Mouse (Mus musculus) liver, embryonic 14.5 days (tissue): ENCODE data around the gene Mettl15.

Experiments
- CTCF ChIP-seq: IDR thresholded peaks from 2 replicates; pipeline ENCODE4 v1.5.1; 2016; ENCODE audit warnings: antibody characterized with exemption, low read depth, control low read depth
- EP300 ChIP-seq: IDR thresholded peaks from 2 replicates; pipeline ENCODE4 v1.6.1; 2016; ENCODE audit warnings: antibody characterized with exemption, low read depth

- TF ChIP-seq CTCF, result no peak
- no peak for TF ChIP-seq EP300
These were observed 97.6 kb downstream of the Mettl15 start for GRCm38 (mm10) chr2:109182993-109183392.
